Mouse (Mus musculus) forebrain, embryonic 15.5 days (tissue): ENCODE results near the gene Elavl3. TPM values are rescaled to one million over a fixed set of nuclear protein-coding genes. Genes with fewer than 3 reads are reported as not detected.
"Not testable (repeated sequence)": the region's sequence is repeated elsewhere in the genome, so short reads cannot be mapped to it uniquely, and the experiment has no call there.

Source experiments
- ATAC-seq: fragments of 200-750 bp; cut with Nextera tagmentation; replicated peaks from 2 replicates; pipeline ENCODE4 v1.8.0; 2017; ENCODE audit warnings: mild to moderate bottlenecking, moderate TSS enrichment, moderate library complexity
- H3K27ac ChIP-seq: fragments of 300-500 bp; sonication (generic); replicated peaks from 2 replicates; pipeline ENCODE4 v1.5.1; 2015; ENCODE audit warnings: mild to moderate bottlenecking, inconsistent platforms
- H3K27me3 ChIP-seq: fragments of 300-500 bp; sonication (generic); 2 replicates; pipeline ENCODE4 v1.6.1; 2015; ENCODE audit warnings: inconsistent platforms
- H3K36me3 ChIP-seq: fragments of 300-500 bp; sonication (generic); 2 replicates; pipeline ENCODE4 v1.6.1; 2015; ENCODE audit warnings: mild to moderate bottlenecking, inconsistent platforms
- H3K4me1 ChIP-seq: fragments of 300-500 bp; sonication (generic); 2 replicates; pipeline ENCODE4 v1.6.1; 2015; ENCODE audit warnings: inconsistent platforms
- H3K4me2 ChIP-seq: fragments of 300-500 bp; sonication (generic); replicated peaks from 2 replicates; pipeline ENCODE4 v1.6.1; 2015; ENCODE audit warnings: mild to moderate bottlenecking, inconsistent platforms
- H3K4me3 ChIP-seq: fragments of 300-500 bp; sonication (generic); 2 replicates; pipeline ENCODE4 v1.5.1; 2015; ENCODE audit warnings: mild to moderate bottlenecking, inconsistent platforms
- H3K9ac ChIP-seq: fragments of 300-500 bp; sonication (generic); replicated peaks from 2 replicates; pipeline ENCODE4 v1.6.1; 2015; ENCODE audit warnings: mild to moderate bottlenecking, inconsistent platforms
- H3K9me3 ChIP-seq: fragments of 300-500 bp; sonication (generic); 2 replicates; pipeline ENCODE4 v1.6.1; 2016; ENCODE audit warnings: inconsistent platforms
- WGBS: fragments of 180-500 bp; shearing (Covaris S2); methylation state at CpG from one replicate; pipeline ENCODE4 v1.1.7; 2015; ENCODE audit warnings: mixed read lengths; 5-methylcytosine and 5-hydroxymethylcytosine counted together
- polyA plus RNA-seq: library from polyadenylated mRNA; unstranded; fragments of >200 nt; fragmentation: Nextera tagmentation; extraction: Ambion mirVana; gene quantifications from 2 replicates; pipeline ENCODE4 v1.2.1, GENCODE M21; 2015

Elavl3 gene
- polyA plus RNA-seq, 1 experiment from 2014 or later, result 88.9 TPM

- 77% methylated on average over 5 of the region's 5 CpGs for WGBS
- not testable (repeated sequence) for H3K4me2 ChIP-seq, H3K27ac ChIP-seq, H3K4me1 ChIP-seq, H3K9me3 ChIP-seq, H3K9ac ChIP-seq, ATAC-seq, H3K27me3 ChIP-seq, H3K4me3 ChIP-seq
- H3K36me3 ChIP-seq, result peaks cover 26% of the 10 kb centered on the region
Measured at GRCm38 (mm10) chr9:22075778-22076177, 24.0 kb upstream of the Elavl3 start.

DNA sequence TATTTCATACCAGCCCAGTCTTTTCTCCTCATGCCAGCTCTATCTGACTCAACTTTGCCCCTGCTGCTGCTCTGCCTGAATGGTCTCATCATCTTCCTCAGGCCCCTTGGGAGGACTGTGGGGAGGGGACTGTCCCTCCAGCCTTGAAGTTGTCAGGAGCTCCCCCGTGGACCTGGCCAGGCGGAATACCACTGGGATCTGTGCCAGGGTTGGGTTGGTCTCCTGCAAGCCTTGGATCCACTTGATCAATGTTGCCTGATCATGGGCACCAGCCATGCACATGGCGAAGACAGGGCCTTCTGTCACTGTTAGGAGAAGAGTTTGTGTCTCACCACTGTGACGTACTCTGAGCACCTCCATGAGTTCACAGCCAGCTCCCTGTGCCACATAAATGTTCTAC is 20.5 kb upstream of the Elavl3 start:
- H3K27ac ChIP-seq, result no peak overlapping the region
- no peak overlapping the region for H3K4me2 ChIP-seq
- H3K9me3 ChIP-seq, result no peaks in the 10 kb centered on the region
- H3K36me3 ChIP-seq, result peaks cover 30% of the 10 kb centered on the region
- H3K4me3 ChIP-seq, result no peak overlapping the region
- H3K9ac ChIP-seq, result no peak overlapping the region
- 88% methylated on average over 4 of the region's 4 CpGs for WGBS
- ATAC-seq, result no peak
- H3K27me3 ChIP-seq, result no peaks in the 10 kb centered on the region
- H3K4me1 ChIP-seq, result peaks cover 21% of the 10 kb centered on the region

DNA sequence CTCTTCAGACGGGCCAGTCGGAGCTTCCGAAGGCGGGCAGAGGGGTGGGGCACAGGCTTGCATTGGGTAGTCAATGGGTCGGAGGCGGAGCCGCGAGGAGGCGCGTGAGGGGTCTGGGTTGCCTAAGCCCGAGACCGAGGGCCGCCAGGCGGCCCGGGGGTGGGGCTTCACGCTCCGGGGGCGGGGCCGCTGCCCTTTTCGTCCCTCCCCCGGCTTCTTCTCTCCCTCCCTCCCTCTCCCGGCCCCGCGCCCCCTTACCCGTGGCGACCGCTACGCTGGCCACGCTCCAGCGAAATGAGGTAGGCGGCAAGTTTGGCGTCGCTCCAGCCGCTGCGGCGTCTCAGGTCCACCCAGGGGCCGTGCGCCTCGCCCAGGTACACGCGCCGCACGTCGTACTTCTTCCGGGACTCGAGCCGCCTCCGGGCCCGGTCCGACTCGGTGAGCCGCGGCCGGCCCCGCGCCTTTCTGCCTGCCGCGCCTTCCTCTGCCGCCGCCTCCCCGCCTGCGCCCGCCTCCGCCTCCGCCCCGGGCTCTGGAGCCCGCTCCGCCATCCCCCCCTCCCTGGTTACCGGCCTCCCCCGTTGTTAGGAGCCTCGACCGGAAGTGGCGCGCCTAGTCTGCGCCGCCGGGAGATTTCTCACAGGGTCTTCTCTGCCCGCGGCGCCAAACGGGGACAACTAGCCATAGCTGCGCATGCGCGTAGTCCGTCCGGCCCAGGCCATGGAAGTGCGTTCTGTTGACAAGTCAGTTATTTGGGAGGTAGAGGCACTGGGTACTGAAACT is 19.2 kb upstream of the Elavl3 start, which contains the start of the genes Gm49318 and Zfp653:
Gene Gm49318 (minus strand): TSS at position 469 of the 783 bp plus-strand sequence.
Gene Zfp653 (minus strand): TSS at position 586 of the 783 bp plus-strand sequence.
- Histone ChIP-seq H3K27me3 (no peaks in the 10 kb centered on the region), H3K4me1 (peaks cover 21% of the 10 kb centered on the region), H3K9me3 (no peaks in the 10 kb centered on the region), H3K9ac (peak within 1 kb of the TSS; percentile 89), H3K27ac (peak within 1 kb of the TSS; percentile 98), H3K4me3 (peak within 1 kb of the TSS; percentile 95), H3K4me2 (peak within 1 kb of the TSS; percentile 60), H3K36me3 (peaks cover 30% of the 10 kb centered on the region)
- WGBS, result under 1% methylated on average over 82 of the region's 87 CpGs
- peak; percentile 97 for ATAC-seq

DNA sequence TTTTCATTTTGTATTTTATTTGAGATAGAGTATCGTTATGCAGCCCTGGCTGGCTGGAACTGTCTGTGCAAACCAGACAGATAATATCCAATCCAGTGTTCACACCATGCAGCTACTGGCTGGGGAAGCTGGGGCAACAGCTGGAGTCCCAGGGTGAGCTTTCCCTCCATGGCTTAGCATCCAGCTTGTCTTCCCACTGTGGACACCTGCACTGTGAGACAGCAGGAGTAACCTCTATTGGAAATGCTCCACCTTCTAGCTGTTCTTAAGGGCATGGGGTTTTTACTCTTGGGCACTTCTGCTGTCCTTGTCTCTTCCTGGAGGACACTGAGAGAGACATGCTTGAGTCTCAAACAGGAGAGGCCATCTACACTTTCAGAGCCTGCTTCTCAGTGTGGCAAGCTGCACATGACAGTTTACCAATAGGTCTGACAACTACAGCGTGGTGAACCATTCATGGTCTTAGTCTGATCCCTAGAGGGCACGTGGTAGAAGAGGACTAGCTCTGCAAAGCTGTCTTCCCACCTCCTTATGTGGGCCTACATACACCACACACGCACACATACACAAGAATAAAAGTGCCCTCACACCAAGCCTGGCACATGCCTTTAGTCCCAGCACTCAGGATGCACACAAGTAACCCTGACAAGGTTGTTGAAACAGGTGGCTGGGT is 18.2 kb upstream of the Elavl3 start:
- peak overlapping the region; percentile 89 for H3K9ac ChIP-seq
- H3K27ac ChIP-seq, result peak overlapping the region; percentile 98
- peaks cover 21% of the 10 kb centered on the region for H3K4me1 ChIP-seq
- peak overlapping the region; percentile 95 for H3K4me3 ChIP-seq
- ATAC-seq, result peak; percentile 14
- peak overlapping the region; percentile 60 for H3K4me2 ChIP-seq
- peaks cover 39% of the 10 kb centered on the region for H3K36me3 ChIP-seq
- H3K9me3 ChIP-seq, result no peaks in the 10 kb centered on the region
- 62% methylated on average over 4 of the region's 4 CpGs for WGBS
- no peaks in the 10 kb centered on the region for H3K27me3 ChIP-seq

GRCm38 (mm10) chr9:22067195-22067594 is 15.4 kb upstream of the Elavl3 start:
- Histone ChIP-seq H3K27ac (no peak overlapping the region), H3K9me3 (no peaks in the 10 kb centered on the region), H3K4me3 (no peak overlapping the region), H3K36me3 (peaks cover 35% of the 10 kb centered on the region), H3K4me2 (no peak overlapping the region), H3K27me3 (no peaks in the 10 kb centered on the region), H3K9ac (no peak overlapping the region), H3K4me1 (peaks cover 26% of the 10 kb centered on the region)
- 83% methylated on average over 5 of the region's 5 CpGs for WGBS
- ATAC-seq, result no peak

DNA sequence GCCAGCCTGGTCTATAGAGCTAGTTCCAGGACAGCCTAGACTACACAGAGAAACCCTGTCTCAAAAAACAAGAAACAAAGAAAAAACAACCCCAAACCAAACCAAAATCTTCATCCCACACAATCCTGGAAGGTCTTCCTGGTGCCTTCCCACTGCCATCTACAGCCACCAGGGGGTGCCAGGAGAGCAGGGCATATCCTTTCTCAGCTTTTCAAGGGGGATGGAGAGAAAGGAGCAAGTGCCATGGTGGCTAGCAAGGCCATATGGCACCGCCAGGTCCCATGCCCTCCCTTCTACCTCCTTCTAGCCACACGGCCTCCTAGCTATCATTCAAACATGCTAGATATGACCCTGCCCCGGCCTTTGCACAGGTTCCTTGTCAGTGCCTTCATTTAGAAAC is 14.6 kb upstream of the Elavl3 start:
- Histone ChIP-seq H3K4me2 (no peak overlapping the region), H3K27me3 (no peaks in the 10 kb centered on the region), H3K4me3 (no peak overlapping the region), H3K9me3 (no peaks in the 10 kb centered on the region), H3K27ac (no peak overlapping the region), H3K9ac (no peak overlapping the region), H3K36me3 (peaks cover 41% of the 10 kb centered on the region), H3K4me1 (peaks cover 21% of the 10 kb centered on the region)
- no peak for ATAC-seq
- 77% methylated on average over 3 of the region's 3 CpGs for WGBS

DNA sequence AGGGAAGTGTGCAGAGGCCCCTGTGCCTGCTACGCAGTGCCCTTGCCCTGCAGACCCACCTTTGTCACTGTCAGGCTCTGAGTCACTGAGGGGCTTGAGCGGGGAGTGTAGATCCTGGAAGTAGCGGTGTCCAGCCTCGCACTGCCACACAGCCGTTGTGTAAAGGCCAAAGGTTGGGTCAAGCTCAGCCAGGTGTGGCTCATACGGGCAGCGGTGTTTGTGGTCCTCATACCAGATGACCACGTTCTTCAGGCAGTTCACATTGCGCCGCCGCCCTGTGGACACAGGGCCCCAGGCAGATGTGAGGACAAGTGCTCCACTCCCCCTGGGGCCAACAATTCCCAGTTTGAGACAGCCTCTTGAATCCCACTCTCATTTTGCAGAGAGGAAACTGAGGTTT is 13.8 kb upstream of the Elavl3 start:
- Histone ChIP-seq H3K36me3 (peaks cover 47% of the 10 kb centered on the region), H3K9ac (no peak overlapping the region), H3K4me1 (peaks cover 20% of the 10 kb centered on the region), H3K9me3 (no peaks in the 10 kb centered on the region), H3K4me3 (no peak overlapping the region), H3K4me2 (no peak overlapping the region), H3K27ac (no peak overlapping the region), H3K27me3 (no peaks in the 10 kb centered on the region)
- ATAC-seq, result no peak
- 95% methylated on average over 11 of the region's 11 CpGs for WGBS

DNA sequence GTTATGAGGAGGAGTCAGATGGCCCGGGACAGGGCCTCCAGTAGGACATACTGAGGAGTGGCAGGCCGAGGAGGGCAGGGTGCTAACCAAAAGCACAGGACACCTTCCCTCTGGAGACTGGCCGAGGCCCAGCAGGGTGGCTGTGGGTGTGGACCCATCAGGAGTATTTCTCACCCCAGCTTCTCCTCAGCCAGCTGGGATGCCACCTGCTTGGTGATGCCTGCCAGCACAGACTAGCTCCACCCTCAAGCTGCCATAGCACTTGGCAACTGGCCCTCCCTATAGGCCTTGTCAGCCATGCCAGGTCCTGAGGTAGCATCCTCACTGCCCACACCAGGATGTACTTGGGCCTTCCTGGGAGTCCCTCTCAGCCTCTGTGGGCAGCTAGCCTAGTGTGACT is 12.5 kb upstream of the Elavl3 start:
- H3K9me3 ChIP-seq, result no peaks in the 10 kb centered on the region
- H3K4me2 ChIP-seq, result no peak overlapping the region
- H3K36me3 ChIP-seq, result peaks cover 53% of the 10 kb centered on the region
- H3K4me1 ChIP-seq, result peaks cover 8% of the 10 kb centered on the region
- H3K27me3 ChIP-seq, result no peaks in the 10 kb centered on the region
- H3K4me3 ChIP-seq, result no peak overlapping the region
- WGBS, result 55% methylated on average over 3 of the region's 3 CpGs
- no peak overlapping the region for H3K27ac ChIP-seq
- ATAC-seq, result peak; percentile 53; the same call in 1 of the 2 replicates
- H3K9ac ChIP-seq, result no peak overlapping the region

DNA sequence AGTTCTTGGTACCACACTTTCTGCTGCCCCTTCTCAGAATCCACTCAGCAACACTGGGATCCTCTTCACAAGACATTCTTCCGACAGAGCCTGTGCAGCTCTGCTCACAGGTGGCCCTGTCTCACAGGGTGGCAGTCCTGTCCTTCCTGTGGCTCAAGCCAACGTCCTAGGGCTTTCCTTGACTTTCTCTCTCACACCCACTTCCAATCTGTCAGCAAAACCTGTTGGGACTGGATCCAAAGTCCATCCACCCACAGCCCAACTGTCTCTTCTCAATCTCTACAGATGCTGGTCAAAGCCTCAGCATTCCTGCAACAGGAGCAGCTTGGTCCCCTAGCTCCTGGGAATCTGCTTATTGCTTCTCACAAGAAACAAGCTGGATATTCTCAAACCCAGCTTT is 9.5 kb upstream of the Elavl3 start:
- H3K27me3 ChIP-seq, result no peaks in the 10 kb centered on the region
- peaks cover 56% of the 10 kb centered on the region for H3K36me3 ChIP-seq
- ATAC-seq, result no peak
- H3K9me3 ChIP-seq, result no peaks in the 10 kb centered on the region
- 82% methylated on average over 2 of the region's 2 CpGs for whole genome bisulfite sequencing
- no peak overlapping the region for H3K27ac ChIP-seq
- no peak overlapping the region for H3K4me3 ChIP-seq
- H3K9ac ChIP-seq, result no peak overlapping the region
- no peak overlapping the region for H3K4me2 ChIP-seq
- H3K4me1 ChIP-seq, result peaks cover 5% of the 10 kb centered on the region; the same call in 1 of the 2 replicates

GRCm38 (mm10) chr9:22058011-22058424 is 6.2 kb upstream of the Elavl3 start:
- Histone ChIP-seq H3K9me3 (no peaks in the 10 kb centered on the region), H3K4me1 (peaks cover 7% of the 10 kb centered on the region), H3K4me2 (no peak overlapping the region), H3K9ac (no peak overlapping the region), H3K4me3 (no peak overlapping the region), H3K27me3 (no peaks in the 10 kb centered on the region), H3K36me3 (peaks cover 41% of the 10 kb centered on the region), H3K27ac (no peak overlapping the region)
- no peak for ATAC-seq
- WGBS, result 93% methylated on average over 9 of the region's 9 CpGs

GRCm38 (mm10) chr9:22057031-22057517 is 5.3 kb upstream of the Elavl3 start:
- 90% methylated on average over 9 of the region's 9 CpGs for WGBS
- Histone ChIP-seq H3K4me1 (peaks cover 10% of the 10 kb centered on the region), H3K4me3 (no peak overlapping the region), H3K9me3 (no peaks in the 10 kb centered on the region), H3K27me3 (no peaks in the 10 kb centered on the region), H3K9ac (no peak overlapping the region), H3K4me2 (no peak overlapping the region), H3K27ac (no peak overlapping the region), H3K36me3 (peaks cover 34% of the 10 kb centered on the region)
- ATAC-seq, result no peak

- ATAC-seq, result no peak
- Histone ChIP-seq H3K9me3 (no peaks in the 10 kb centered on the region), H3K27me3 (no peaks in the 10 kb centered on the region), H3K4me1 (peaks cover 12% of the 10 kb centered on the region), H3K4me2 (no peak overlapping the region), H3K27ac (no peak overlapping the region), H3K4me3 (no peak overlapping the region), H3K9ac (no peak overlapping the region), H3K36me3 (peaks cover 30% of the 10 kb centered on the region)
- 78% methylated on average over 9 of the region's 9 CpGs for WGBS
Measured at GRCm38 (mm10) chr9:22056303-22056910, 4.6 kb upstream of the Elavl3 start.
